Mouse (Mus musculus): ENCODE results near the gene Mansc4. TPM values are rescaled to one million over a fixed set of nuclear protein-coding genes. Genes with fewer than 3 reads are reported as not detected.

Gene Mansc4
- total and polyA plus RNA-seq, 3 experiments = not detected

DNA sequence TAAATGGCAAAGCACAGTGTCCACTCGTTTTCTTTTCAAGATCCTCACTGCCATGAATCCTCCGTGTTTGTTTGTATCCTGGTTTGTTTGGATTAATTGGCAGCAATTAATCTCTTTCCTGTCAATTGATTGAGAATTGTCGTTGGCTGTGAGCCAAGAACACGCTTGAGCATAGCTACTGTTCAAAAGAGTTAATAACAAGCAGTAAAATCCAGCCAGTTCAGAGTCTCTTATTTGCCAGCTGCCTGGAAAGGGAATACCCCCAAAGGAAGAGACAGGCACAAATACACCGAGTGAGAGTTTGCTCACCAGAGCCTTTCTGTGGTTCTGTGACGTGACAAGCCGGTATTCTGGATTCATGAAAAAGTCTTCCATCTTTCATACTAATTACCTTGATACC is 24.8 kb downstream of the Mansc4 start:
- DNase-seq = no peak
- Histone ChIP-seq H3K4me3 (no peak overlapping the region), H3K79me2 (replicated peaks; ENCODE audit: control insufficient read depth, insufficient read depth, low read length) (no peaks in the 10 kb centered on the region; the same call in 1 of the 2 replicates), H3K9ac (ENCODE audit: low read depth, low read length) (no peak overlapping the region), H3K27ac (no peak overlapping the region), H3K4me1 (ENCODE audit: control insufficient read depth, insufficient read depth, low read length) (peaks cover 3% of the 10 kb centered on the region; the same call in 1 of the 2 replicates), H3K36me3 (ENCODE audit: control insufficient read depth, insufficient read depth, low read length) (peaks cover 4% of the 10 kb centered on the region), H3K27me3 (ENCODE audit: control insufficient read depth, insufficient read depth, low read length) (no peaks in the 10 kb centered on the region)
- intact Hi-C loops (cut with DNase I) = no loop called here
- 73% methylated on average over 7 of the region's 7 CpGs for WGBS
- TF ChIP-seq CTCF (IDR thresholded peaks at IDR 0.05) = no peak
- no peak for TF ChIP-seq EP300 (IDR thresholded peaks at IDR 0.05; ENCODE audit: insufficient read depth, low read depth, low read length)
- TF ChIP-seq POLR2A (IDR thresholded peaks at IDR 0.05; ENCODE audit: insufficient read depth, low read depth, low read length) = no peak

DNA sequence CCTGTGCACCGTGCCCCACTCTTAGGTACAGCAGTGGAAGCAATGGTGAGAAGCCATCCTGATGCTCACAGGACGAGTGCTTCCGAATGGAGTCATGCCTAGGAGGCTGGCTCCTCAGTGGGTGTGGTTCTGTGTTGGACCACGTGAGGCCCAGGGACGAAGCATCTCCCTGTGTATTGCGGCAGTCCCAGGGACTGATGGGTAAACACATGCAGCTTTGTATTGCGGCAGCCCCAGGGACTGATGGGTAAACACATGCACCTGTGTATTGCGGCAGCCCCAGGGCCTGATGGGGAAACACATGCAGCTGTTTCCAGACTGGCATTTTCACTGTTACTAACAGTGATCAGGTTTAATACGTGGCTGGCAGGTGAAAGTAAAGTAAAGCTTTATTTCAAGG is 25.2 kb downstream of the Mansc4 start:
- H3K79me2 ChIP-seq (replicated peaks; ENCODE audit: control insufficient read depth, insufficient read depth, low read length) = no peaks in the 10 kb centered on the region; the same call in 1 of the 2 replicates
- peaks cover 3% of the 10 kb centered on the region; the same call in 1 of the 2 replicates for H3K4me1 ChIP-seq (ENCODE audit: control insufficient read depth, insufficient read depth, low read length)
- no peak overlapping the region for H3K27ac ChIP-seq
- intact Hi-C loops (cut with DNase I) = no loop called here
- no peak overlapping the region for H3K4me3 ChIP-seq
- TF ChIP-seq POLR2A (IDR thresholded peaks at IDR 0.05; ENCODE audit: insufficient read depth, low read depth, low read length) = no peak
- no peak for TF ChIP-seq CTCF (IDR thresholded peaks at IDR 0.05)
- no peak for TF ChIP-seq EP300 (IDR thresholded peaks at IDR 0.05; ENCODE audit: insufficient read depth, low read depth, low read length)
- 92% methylated on average over 9 of the region's 9 CpGs for WGBS
- DNase-seq = no peak
- peaks cover 6% of the 10 kb centered on the region for H3K36me3 ChIP-seq (ENCODE audit: control insufficient read depth, insufficient read depth, low read length)
- no peak overlapping the region for H3K9ac ChIP-seq (ENCODE audit: low read depth, low read length)
- H3K27me3 ChIP-seq (ENCODE audit: control insufficient read depth, insufficient read depth, low read length) = no peaks in the 10 kb centered on the region

GRCm38 (mm10) chr6:147059326-147059725 is 27.5 kb downstream of the Mansc4 start:
- peaks cover 5% of the 10 kb centered on the region; the same call in 1 of the 2 replicates for H3K4me1 ChIP-seq (ENCODE audit: control insufficient read depth, insufficient read depth, low read length)

GRCm38 (mm10) chr6:147055374-147055977 is 31.4 kb downstream of the Mansc4 start:
- DNase-seq = no peak
- 75% methylated on average over 10 of the region's 10 CpGs for WGBS

More at GRCm38 (mm10) chr6:147059326-147059725, 27.5 kb downstream of the Mansc4 start:
- no peaks in the 10 kb centered on the region; the same call in 1 of the 2 replicates for H3K79me2 ChIP-seq (replicated peaks; ENCODE audit: control insufficient read depth, insufficient read depth, low read length)
- DNase-seq = no peak
- peaks cover 11% of the 10 kb centered on the region for H3K36me3 ChIP-seq (ENCODE audit: control insufficient read depth, insufficient read depth, low read length)
- no peak overlapping the region for H3K4me3 ChIP-seq
- no peak overlapping the region for H3K27ac ChIP-seq
- intact Hi-C loops (cut with DNase I) = loop anchor here (5.0 kb wide), 1 partner anchor 37 kb away; no protein-coding TSS in a partner anchor
- H3K27me3 ChIP-seq (ENCODE audit: control insufficient read depth, insufficient read depth, low read length) = no peaks in the 10 kb centered on the region
- no peak overlapping the region for H3K9ac ChIP-seq (ENCODE audit: low read depth, low read length)
- TF ChIP-seq EP300 (IDR thresholded peaks at IDR 0.05; ENCODE audit: insufficient read depth, low read depth, low read length) (no peak), CTCF (IDR thresholded peaks at IDR 0.05) (peak; percentile 30), POLR2A (IDR thresholded peaks at IDR 0.05; ENCODE audit: insufficient read depth, low read depth, low read length) (no peak)
- 71% methylated on average over 7 of the region's 7 CpGs for WGBS

DNA sequence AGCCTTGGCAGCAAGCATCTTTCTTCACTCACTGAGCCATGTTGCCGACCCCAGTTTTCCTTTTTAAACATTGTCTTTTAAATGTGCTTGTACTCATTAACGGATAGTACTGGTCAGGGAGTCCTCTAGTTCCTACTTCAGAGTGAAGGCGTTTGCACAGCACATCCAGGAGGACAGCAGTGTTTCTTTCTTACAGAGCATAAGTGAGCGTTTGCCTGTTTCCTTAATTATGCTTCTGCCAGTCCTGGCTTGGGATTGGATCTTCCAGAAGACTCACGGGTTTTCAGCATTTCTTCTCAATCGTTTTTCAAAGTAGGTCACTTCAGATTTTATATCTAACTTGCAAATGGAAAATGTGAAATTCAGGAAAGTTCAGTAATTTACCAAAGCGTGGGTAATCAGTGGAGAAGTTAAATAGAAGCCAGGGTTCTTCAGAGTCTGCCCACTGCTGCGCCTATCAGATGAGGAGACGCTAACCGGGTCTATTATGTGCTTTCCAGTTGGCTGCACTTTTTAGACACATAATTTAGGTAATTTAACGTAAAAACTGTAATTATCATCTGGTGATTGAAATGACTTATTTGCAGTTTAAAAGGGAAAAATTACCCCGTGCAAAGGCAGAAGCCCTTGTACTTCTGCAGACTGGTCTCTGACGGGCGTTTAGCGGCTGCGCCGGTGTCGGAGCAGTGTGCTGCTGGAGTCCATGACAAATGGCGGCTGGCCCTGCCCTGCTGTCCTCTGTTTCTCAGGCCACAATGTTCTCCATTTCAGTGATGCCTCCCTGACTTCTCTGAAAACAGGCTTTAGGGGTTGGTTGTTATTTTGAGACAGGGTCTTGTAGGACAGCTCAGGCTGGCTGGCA is 32.8 kb downstream of the Mansc4 start:
- no peak overlapping the region for H3K9ac ChIP-seq (ENCODE audit: low read depth, low read length)
- intact Hi-C loops (cut with DNase I) = no loop called here
- peaks cover 11% of the 10 kb centered on the region for H3K36me3 ChIP-seq (ENCODE audit: control insufficient read depth, insufficient read depth, low read length)
- TF ChIP-seq POLR2A (IDR thresholded peaks at IDR 0.05; ENCODE audit: insufficient read depth, low read depth, low read length) (no peak), CTCF (IDR thresholded peaks at IDR 0.05) (no peak), EP300 (IDR thresholded peaks at IDR 0.05; ENCODE audit: insufficient read depth, low read depth, low read length) (no peak)
- peaks cover 2% of the 10 kb centered on the region; the same call in 1 of the 2 replicates for H3K4me1 ChIP-seq (ENCODE audit: control insufficient read depth, insufficient read depth, low read length)
- no peak for DNase-seq
- H3K4me3 ChIP-seq = no peak overlapping the region
- no peaks in the 10 kb centered on the region for H3K27me3 ChIP-seq (ENCODE audit: control insufficient read depth, insufficient read depth, low read length)
- H3K27ac ChIP-seq = no peak overlapping the region
- H3K79me2 ChIP-seq (replicated peaks; ENCODE audit: control insufficient read depth, insufficient read depth, low read length) = no peaks in the 10 kb centered on the region
- 92% methylated on average over 19 of the region's 19 CpGs for WGBS

More at GRCm38 (mm10) chr6:147055374-147055977, 31.4 kb downstream of the Mansc4 start:
- TF ChIP-seq EP300 (IDR thresholded peaks at IDR 0.05; ENCODE audit: insufficient read depth, low read depth, low read length) (no peak), POLR2A (IDR thresholded peaks at IDR 0.05; ENCODE audit: insufficient read depth, low read depth, low read length) (no peak), CTCF (IDR thresholded peaks at IDR 0.05) (no peak)
- H3K27ac ChIP-seq = no peak overlapping the region
- H3K79me2 ChIP-seq (replicated peaks; ENCODE audit: control insufficient read depth, insufficient read depth, low read length) = no peaks in the 10 kb centered on the region
- intact Hi-C loops (cut with DNase I) = loop anchor here (5.0 kb wide), 1 partner anchor 33 kb away; no protein-coding TSS in a partner anchor
- H3K4me1 ChIP-seq (ENCODE audit: control insufficient read depth, insufficient read depth, low read length) = peaks cover 2% of the 10 kb centered on the region; the same call in 1 of the 2 replicates
- no peak overlapping the region for H3K9ac ChIP-seq (ENCODE audit: low read depth, low read length)
- no peak overlapping the region for H3K4me3 ChIP-seq
- no peaks in the 10 kb centered on the region for H3K27me3 ChIP-seq (ENCODE audit: control insufficient read depth, insufficient read depth, low read length)
- H3K36me3 ChIP-seq (ENCODE audit: control insufficient read depth, insufficient read depth, low read length) = peaks cover 11% of the 10 kb centered on the region
